Mouse (Mus musculus) ES-E14 (cell line): Measurements from ENCODE around the gene Slc24a4. TPM values are rescaled to one million over a fixed set of nuclear protein-coding genes. Genes with fewer than 3 reads are reported as not detected.

ENCODE experiments used
- DNase-seq: peaks from one replicate; pipeline ENCODE4 v3.0.0-alpha.2; 2013; ENCODE audit warnings: low read depth, low spot score
- H3K27ac ChIP-seq: 2 replicates; pipeline ENCODE4 v1.5.1; 2012; ENCODE audit warnings: low read depth, mild to moderate bottlenecking, low read length, moderate library complexity, mixed read lengths; ENCODE audit not compliant: poor library complexity, insufficient read depth, severe bottlenecking
- H3K36me3 ChIP-seq: 2 replicates; pipeline ENCODE4 v1.6.1; 2012; ENCODE audit warnings: mild to moderate bottlenecking, low read length, moderate library complexity, mixed read lengths; ENCODE audit not compliant: control insufficient read depth, poor library complexity, insufficient read depth, severe bottlenecking
- H3K4me1 ChIP-seq, 2 experiments: fragments of 150-350 bp in 1 of 2; sonication (generic) in 1 of 2; 2 replicates each; pipeline ENCODE4 v1.6.1; 2012; ENCODE audit warnings: low read length in 2 of 2, mild to moderate bottlenecking in 1 of 2, mixed read lengths in 1 of 2; ENCODE audit not compliant: control insufficient read depth in 2 of 2, insufficient read depth in 2 of 2, poor library complexity in 1 of 2
- H3K4me3 ChIP-seq, 2 experiments: fragments of 150-350 bp in 1 of 2; sonication (generic) in 1 of 2; 2 replicates each; pipeline ENCODE4 v1.5.1; 2012; ENCODE audit warnings: low read length in 2 of 2, low read depth in 1 of 2, mild to moderate bottlenecking in 1 of 2, mixed read lengths in 1 of 2; ENCODE audit not compliant: insufficient read depth in 1 of 2, poor library complexity in 1 of 2, severe bottlenecking in 1 of 2
- H3K9ac ChIP-seq: 2 replicates; pipeline ENCODE4 v1.6.1; 2012; ENCODE audit warnings: low read depth, mild to moderate bottlenecking, low read length, mixed read lengths; ENCODE audit not compliant: poor library complexity, insufficient read depth, severe bottlenecking
- H3K9me3 ChIP-seq: fragments of 150-350 bp; sonication (generic); 2 replicates; pipeline ENCODE4 v1.6.1; 2012; ENCODE audit warnings: low read depth, mild to moderate bottlenecking, low read length; ENCODE audit not compliant: control insufficient read depth, insufficient read depth
- CHD2 ChIP-seq: IDR thresholded peaks from 2 replicates; pipeline ENCODE4 v1.6.1; 2014; ENCODE audit warnings: mild to moderate bottlenecking, low read depth, low read length, inconsistent platforms
- HCFC1 ChIP-seq: IDR thresholded peaks from 2 replicates; pipeline ENCODE4 v1.6.1; 2012; ENCODE audit warnings: low read length, inconsistent platforms, borderline replicate concordance; ENCODE audit not compliant: insufficient read depth
- MAFK ChIP-seq: IDR thresholded peaks from 2 replicates; pipeline ENCODE4 v1.6.1; 2014; ENCODE audit warnings: mild to moderate bottlenecking, low read depth, low read length, inconsistent platforms; ENCODE audit not compliant: insufficient read depth
- ZC3H11A ChIP-seq: IDR thresholded peaks from 2 replicates; pipeline ENCODE4 v1.6.1; 2012; ENCODE audit warnings: low read depth, mild to moderate bottlenecking, inconsistent platforms, low read length, borderline replicate concordance
- ZNF384 ChIP-seq: IDR thresholded peaks from 2 replicates; pipeline ENCODE4 v1.6.1; 2012; ENCODE audit warnings: low read depth, low read length, inconsistent platforms
- in situ Hi-C, 2 experiments: fragments of 600-800 bp; cut with MboI; formaldehyde crosslinking; loops; one replicate each; pipeline ENCODE4 v1.15.1; 2025; ENCODE audit warnings: low sequenced_read_pairs in 2 of 2, inconsistent platforms in 1 of 2; ENCODE audit not compliant: unreplicated experiment in 2 of 2
- total RNA-seq: library from RNA; depleted of rRNA; stranded (reverse); fragments of 300-350 nt; gene quantifications from 2 replicates; pipeline ENCODE4 v1.2.3, GENCODE M21; 2012

Slc24a4 gene
- total RNA-seq, 1 experiment: 0.27 TPM

DNA sequence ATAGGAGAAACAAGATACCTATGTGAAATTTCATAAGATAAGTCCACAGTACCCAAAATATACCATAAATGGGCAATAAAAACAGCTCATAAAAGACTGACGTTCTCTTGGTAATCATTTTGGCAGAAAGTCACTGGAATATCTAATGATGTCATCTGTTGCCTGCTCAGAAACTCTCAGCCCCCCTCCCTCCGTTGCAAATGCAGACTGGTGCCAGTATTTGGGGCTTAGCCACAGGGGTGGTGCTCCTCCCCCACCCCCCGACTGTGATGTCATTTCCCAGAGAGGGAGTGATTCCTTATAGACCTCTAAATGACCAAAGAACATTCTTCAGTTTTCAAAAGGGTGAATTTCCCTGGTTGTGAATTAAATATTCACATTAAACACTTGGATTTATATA, 96.6 kb downstream of the Slc24a4 start:
- no peak for TF ChIP-seq ZNF384
- Histone ChIP-seq H3K9ac (no peak overlapping the region), H3K4me1 (no peaks in the 10 kb centered on the region), H3K36me3 (no peaks in the 10 kb centered on the region), H3K4me3 (no peak overlapping the region), H3K27ac (no peak overlapping the region), H3K9me3 (no peaks in the 10 kb centered on the region)
- no peak for DNase-seq
- in situ Hi-C loops: no loop called here

DNA sequence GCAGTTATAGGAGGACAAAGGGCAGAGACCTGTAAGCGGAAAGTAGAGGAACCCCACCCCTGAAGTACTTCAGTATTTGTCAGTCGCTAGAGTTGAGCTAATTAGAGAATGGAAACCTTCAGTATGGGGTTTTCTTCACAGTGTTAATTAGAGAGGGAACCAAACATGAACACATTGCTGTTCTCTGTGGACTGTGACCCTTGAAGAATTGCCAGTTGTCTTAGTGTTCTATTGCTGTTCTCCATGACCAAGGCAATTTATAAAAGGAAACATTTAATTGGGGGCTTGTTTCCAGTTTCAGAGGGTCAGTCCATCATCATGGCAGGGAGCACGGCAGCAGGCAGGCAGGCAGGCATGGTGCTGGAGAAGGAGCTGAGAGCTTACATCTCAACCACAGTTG, 107.0 kb downstream of the Slc24a4 start:
- no peak overlapping the region for H3K27ac ChIP-seq
- H3K36me3 ChIP-seq: no peaks in the 10 kb centered on the region
- in situ Hi-C loops: no loop called here
- TF ChIP-seq ZC3H11A: no peak
- TF ChIP-seq ZNF384: no peak
- TF ChIP-seq CHD2: no peak
- no peak for TF ChIP-seq HCFC1
- no peak for TF ChIP-seq MAFK
- no peak overlapping the region for H3K9ac ChIP-seq
- H3K4me1 ChIP-seq: no peaks in the 10 kb centered on the region
- no peak for DNase-seq
- no peaks in the 10 kb centered on the region for H3K9me3 ChIP-seq
- H3K4me3 ChIP-seq: no peak overlapping the region

DNA sequence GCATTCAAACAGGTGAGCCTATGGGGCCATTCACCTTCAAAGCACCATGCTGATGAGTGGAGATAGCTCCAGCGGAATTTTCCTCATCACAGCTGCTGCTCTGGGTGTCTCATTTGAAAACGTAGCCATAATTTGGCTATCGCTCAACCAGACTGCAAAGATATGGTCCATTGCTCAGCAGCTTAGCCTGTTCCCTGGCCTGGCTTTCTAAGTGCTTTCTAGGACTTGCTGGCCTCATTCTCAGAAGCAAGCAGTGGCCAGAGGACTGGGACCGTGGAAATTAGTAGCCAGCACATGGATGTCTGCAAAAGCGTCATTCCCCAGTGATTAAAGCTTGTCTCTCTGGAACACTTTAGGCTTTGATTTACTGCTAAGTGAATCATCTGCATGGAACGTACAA, 107.8 kb downstream of the Slc24a4 start:
- DNase-seq: no peak
- H3K27ac ChIP-seq: no peak overlapping the region
- H3K9me3 ChIP-seq: no peaks in the 10 kb centered on the region
- H3K4me1 ChIP-seq: no peaks in the 10 kb centered on the region
- no peak for TF ChIP-seq ZC3H11A
- no peak overlapping the region for H3K4me3 ChIP-seq
- in situ Hi-C loops: no loop called here
- H3K9ac ChIP-seq: no peak overlapping the region
- no peaks in the 10 kb centered on the region for H3K36me3 ChIP-seq

DNA sequence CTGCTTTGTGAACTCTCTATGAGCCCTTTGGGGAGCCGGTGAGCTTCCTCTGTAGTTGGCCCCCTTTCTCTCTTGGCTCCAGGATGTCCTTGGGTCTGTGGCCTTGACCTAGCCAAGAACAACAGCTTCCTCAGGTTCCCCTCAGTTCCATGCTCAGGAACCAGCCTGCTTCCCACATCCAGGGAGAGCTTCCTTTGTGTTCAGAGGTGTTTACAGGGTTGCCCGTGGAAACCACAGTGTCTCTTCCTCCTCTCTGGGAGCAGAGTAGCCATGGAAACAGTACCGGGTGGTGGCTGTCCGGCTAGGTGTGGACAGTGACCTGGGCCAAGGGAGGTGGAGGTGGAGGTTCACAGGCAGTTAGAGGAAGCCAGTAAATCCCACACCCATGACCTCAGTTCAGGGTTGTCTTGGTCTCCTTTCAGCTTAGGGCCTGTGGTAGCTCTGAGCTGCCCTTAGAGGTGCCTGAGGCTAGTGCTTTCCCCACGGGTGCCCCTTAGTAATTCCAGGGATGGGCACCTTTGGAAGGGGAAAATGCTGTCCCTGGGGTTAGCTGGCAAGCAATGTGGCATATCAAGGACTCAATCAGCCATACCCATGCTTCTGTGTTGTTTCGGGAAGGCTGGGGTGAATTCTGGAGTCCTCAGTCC, 113.7 kb downstream of the Slc24a4 start:
- no peak overlapping the region for H3K4me3 ChIP-seq
- TF ChIP-seq HCFC1 (no peak), CHD2 (no peak), MAFK (no peak), ZNF384 (no peak), ZC3H11A (no peak)
- H3K4me1 ChIP-seq: peaks cover 0 to 5% of the 10 kb centered on the region in 2 experiments; a peak in 1 of 4 replicates
- H3K9me3 ChIP-seq: no peaks in the 10 kb centered on the region
- DNase-seq: no peak
- no peaks in the 10 kb centered on the region for H3K36me3 ChIP-seq
- in situ Hi-C loops: no loop called here
- H3K9ac ChIP-seq: no peak overlapping the region
- H3K27ac ChIP-seq: no peak overlapping the region

DNA sequence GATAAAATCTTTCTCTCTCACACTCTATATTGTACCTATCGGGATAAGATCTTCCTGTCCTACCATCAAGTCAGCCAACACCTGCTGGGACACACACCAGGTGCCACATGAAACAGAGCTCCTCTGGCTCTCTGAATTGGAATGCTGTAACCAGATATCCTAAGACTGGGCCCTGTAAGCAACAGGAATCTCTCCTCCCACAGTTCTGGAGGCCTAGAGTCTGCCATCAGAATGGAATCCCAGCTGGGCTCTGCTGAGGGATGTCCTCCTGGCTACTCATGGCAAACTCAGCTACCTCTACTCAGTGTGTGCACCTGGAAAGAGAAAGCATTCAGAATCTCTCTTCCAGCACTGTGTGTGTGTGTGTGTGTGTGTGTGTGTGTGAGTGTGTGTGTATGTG, 115.4 kb downstream of the Slc24a4 start:
- no peak for TF ChIP-seq HCFC1
- no peaks in the 10 kb centered on the region for H3K9me3 ChIP-seq
- no peak overlapping the region for H3K9ac ChIP-seq
- no peak overlapping the region for H3K27ac ChIP-seq
- DNase-seq: no peak
- peaks cover 0 to 5% of the 10 kb centered on the region in 2 experiments; a peak in 1 of 4 replicates for H3K4me1 ChIP-seq
- H3K4me3 ChIP-seq: no peak overlapping the region
- in situ Hi-C loops: no loop called here
- no peaks in the 10 kb centered on the region for H3K36me3 ChIP-seq
